Mouse (Mus musculus) stomach, postnatal 0 days (tissue): ENCODE results near the gene Azi2. TPM values are rescaled to one million over a fixed set of nuclear protein-coding genes. Genes with fewer than 3 reads are reported as not detected.

Experiments
- ATAC-seq: fragments of 200-750 bp; cut with Nextera tagmentation; 2 replicates; pipeline ENCODE4 v1.8.0; 2017; ENCODE audit not compliant: low FRiP score, low TSS enrichment
- DNase-seq: peaks from one replicate; pipeline ENCODE4 v3.0.0-alpha.2; 2016; ENCODE audit warnings: low spot score
- H3K27ac ChIP-seq: fragments of 300-500 bp; sonication (generic); replicated peaks from 2 replicates; pipeline ENCODE4 v1.5.1; 2014; ENCODE audit warnings: mild to moderate bottlenecking, control low read depth
- H3K27me3 ChIP-seq: fragments of 300-500 bp; sonication (generic); 2 replicates; pipeline ENCODE4 v1.6.1; 2014; ENCODE audit warnings: low read length; ENCODE audit not compliant: control insufficient read depth, insufficient read depth
- H3K36me3 ChIP-seq: fragments of 300-500 bp; sonication (generic); 2 replicates; pipeline ENCODE4 v1.6.1; 2014; ENCODE audit warnings: low read length, mixed read lengths; ENCODE audit not compliant: control insufficient read depth, insufficient read depth
- H3K4me1 ChIP-seq: fragments of 300-500 bp; sonication (generic); replicated peaks from 2 replicates; pipeline ENCODE4 v1.6.1; 2014; ENCODE audit warnings: antibody characterized with exemption; ENCODE audit not compliant: control insufficient read depth, insufficient read depth
- H3K4me2 ChIP-seq: fragments of 300-500 bp; sonication (generic); replicated peaks from 2 replicates; pipeline ENCODE4 v1.6.1; 2014; ENCODE audit warnings: low read depth, mild to moderate bottlenecking, control low read depth, moderate library complexity
- H3K4me3 ChIP-seq: fragments of 300-500 bp; sonication (generic); 2 replicates; pipeline ENCODE4 v1.5.1; 2014; ENCODE audit warnings: low read depth, low read length, control low read depth
- H3K9ac ChIP-seq: fragments of 300-500 bp; sonication (generic); 2 replicates; pipeline ENCODE4 v1.6.1; 2014; ENCODE audit warnings: mild to moderate bottlenecking, low read length, control low read depth, mixed read lengths
- H3K9me3 ChIP-seq: fragments of 300-500 bp; sonication (generic); 2 replicates; pipeline ENCODE4 v1.6.1; 2016; ENCODE audit warnings: low read length; ENCODE audit not compliant: control insufficient read depth
- CTCF ChIP-seq: IDR thresholded peaks from 2 replicates; pipeline ENCODE4 v1.5.1; 2016; ENCODE audit warnings: antibody characterized with exemption, low read depth, mild to moderate bottlenecking, moderate library complexity
- EP300 ChIP-seq: optimal IDR thresholded peaks from 2 replicates; pipeline ENCODE3; 2016; ENCODE audit warnings: antibody characterized with exemption
- WGBS: fragments of 180-500 bp; shearing (Covaris S2); extraction: QIAGEN DNeasy Blood & Tissue Kit; methylation state at CpG from one replicate; pipeline ENCODE4 v1.1.7; 2014; 5-methylcytosine and 5-hydroxymethylcytosine counted together
- polyA plus RNA-seq: library from polyadenylated mRNA; unstranded; fragments of >200 nt; fragmentation: Nextera tagmentation; extraction: Ambion mirVana; gene quantifications from 2 replicates; pipeline ENCODE4 v1.2.1, GENCODE M21; 2015

The Azi2 gene
- polyA plus RNA-seq, 1 experiment from 2014 or later, result 48.3 TPM

DNA sequence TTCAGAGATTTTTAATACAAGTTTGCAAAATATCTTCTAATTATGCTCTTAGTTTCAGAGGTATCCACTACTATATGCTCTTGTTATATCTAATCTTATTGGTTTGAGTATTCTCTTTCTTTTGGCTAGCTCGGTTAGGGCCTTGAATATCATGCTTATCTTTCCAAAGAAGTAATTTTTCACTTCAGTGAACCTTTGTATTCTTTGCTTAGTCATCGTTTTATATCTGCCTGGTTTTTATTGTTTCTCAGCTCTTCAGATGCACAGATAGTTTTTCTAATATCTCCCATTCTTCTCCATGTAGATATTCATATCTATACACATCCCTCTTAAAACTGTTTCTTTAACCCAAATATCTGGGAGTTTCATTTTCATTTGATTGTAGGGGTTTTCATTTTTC, 15.3 kb upstream of the Azi2 start:
- H3K4me2 ChIP-seq, result no peak overlapping the region
- H3K4me1 ChIP-seq, result no peaks in the 10 kb centered on the region
- TF ChIP-seq EP300 (no peak), CTCF (no peak)
- DNase-seq, result no peak
- no peaks in the 10 kb centered on the region for H3K9me3 ChIP-seq
- H3K27me3 ChIP-seq, result no peaks in the 10 kb centered on the region
- no peaks in the 10 kb centered on the region for H3K36me3 ChIP-seq
- no peak overlapping the region for H3K27ac ChIP-seq
- H3K9ac ChIP-seq, result no peak overlapping the region
- ATAC-seq, result no peak
- H3K4me3 ChIP-seq, result no peak overlapping the region
- 70% methylated on average over 2 of the region's 2 CpGs for WGBS

- Histone ChIP-seq H3K9me3 (no peaks in the 10 kb centered on the region), H3K4me2 (no peak overlapping the region), H3K27me3 (no peaks in the 10 kb centered on the region), H3K27ac (no peak overlapping the region), H3K36me3 (no peaks in the 10 kb centered on the region), H3K9ac (no peak overlapping the region), H3K4me1 (no peaks in the 10 kb centered on the region), H3K4me3 (no peak overlapping the region)
- ATAC-seq (no peak), DNase-seq (no peak)
- 41% methylated on average over 4 of the region's 4 CpGs for WGBS
- peak; percentile 29 for TF ChIP-seq CTCF
- TF ChIP-seq EP300, result no peak
Observed at GRCm38 (mm10) chr9:118029490-118029889, 10.8 kb upstream of the Azi2 start.

- no peaks in the 10 kb centered on the region for H3K36me3 ChIP-seq
- DNase-seq (no peak), ATAC-seq (no peak)
- H3K4me3 ChIP-seq, result no peak overlapping the region
- no peaks in the 10 kb centered on the region for H3K4me1 ChIP-seq
- H3K4me2 ChIP-seq, result no peak overlapping the region
- WGBS, result 58% methylated on average over 1 of the region's 1 CpGs
- no peak for TF ChIP-seq CTCF
- no peak for TF ChIP-seq EP300
- no peak overlapping the region for H3K27ac ChIP-seq
- H3K9ac ChIP-seq, result no peak overlapping the region
- no peaks in the 10 kb centered on the region for H3K27me3 ChIP-seq
- no peaks in the 10 kb centered on the region for H3K9me3 ChIP-seq
Observed at GRCm38 (mm10) chr9:118030252-118030651, 10.0 kb upstream of the Azi2 start.

DNA sequence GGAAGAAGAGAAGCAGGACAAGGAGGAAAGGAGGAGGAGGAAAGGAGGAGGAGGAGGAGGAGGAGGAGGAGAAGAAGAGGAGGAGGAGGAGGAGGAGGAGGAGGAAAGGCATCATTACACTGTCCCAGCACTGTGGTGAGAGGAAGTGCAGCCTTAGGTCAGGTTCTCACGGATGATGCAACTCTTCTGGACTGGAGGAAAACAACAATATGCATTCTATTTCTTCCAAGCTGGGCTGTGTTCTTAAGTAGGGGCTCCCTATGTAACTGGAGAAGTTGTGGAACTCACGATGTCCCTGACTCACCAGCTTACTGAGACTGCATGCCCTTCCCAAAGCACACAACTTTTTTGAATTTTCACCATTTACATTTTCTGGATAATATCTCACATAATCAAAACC, 8.6 kb upstream of the Azi2 start:
- DNase-seq, result no peak
- Histone ChIP-seq H3K27ac (no peak overlapping the region), H3K36me3 (no peaks in the 10 kb centered on the region), H3K9me3 (no peaks in the 10 kb centered on the region), H3K4me2 (no peak overlapping the region), H3K4me3 (no peak overlapping the region), H3K9ac (no peak overlapping the region), H3K4me1 (no peaks in the 10 kb centered on the region), H3K27me3 (no peaks in the 10 kb centered on the region)
- WGBS, result 46% methylated on average over 2 of the region's 2 CpGs
- no peak for TF ChIP-seq EP300
- ATAC-seq, result no peak

DNA sequence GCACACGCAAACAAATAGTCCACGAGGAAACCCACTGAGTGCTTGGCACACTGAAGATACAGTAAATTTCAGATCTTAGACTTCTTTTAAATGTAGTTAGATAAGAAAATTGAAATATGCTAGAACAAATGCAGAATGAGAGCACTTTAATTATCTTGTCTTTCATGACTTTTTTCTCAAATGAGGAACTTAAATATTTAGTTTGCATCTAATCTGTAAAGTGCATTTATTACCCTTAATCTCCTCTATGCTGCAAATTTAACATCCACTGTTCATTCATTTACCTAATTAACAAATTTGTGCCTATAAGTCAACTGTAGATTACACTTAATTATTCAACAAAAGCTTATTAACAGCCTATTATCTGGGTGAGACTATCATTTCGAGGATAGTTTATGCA, 5.3 kb upstream of the Azi2 start:
- no peak for TF ChIP-seq EP300
- TF ChIP-seq CTCF, result no peak
- DNase-seq (no peak), ATAC-seq (no peak)
- no peak overlapping the region for H3K27ac ChIP-seq
- H3K9ac ChIP-seq, result no peak overlapping the region
- no peaks in the 10 kb centered on the region for H3K36me3 ChIP-seq
- no peak overlapping the region for H3K4me2 ChIP-seq
- no peaks in the 10 kb centered on the region for H3K9me3 ChIP-seq
- no peaks in the 10 kb centered on the region for H3K4me1 ChIP-seq
- H3K4me3 ChIP-seq, result no peak overlapping the region
- 69% methylated on average over 3 of the region's 3 CpGs for WGBS
- no peaks in the 10 kb centered on the region for H3K27me3 ChIP-seq

GRCm38 (mm10) chr9:118041022-118041400, 712 bp downstream of the Azi2 start:
- TF ChIP-seq CTCF (no peak), EP300 (no peak)
- DNase-seq, result no peak
- Histone ChIP-seq H3K36me3 (no peaks in the 10 kb centered on the region), H3K27me3 (no peaks in the 10 kb centered on the region), H3K9ac (peak overlapping the region; percentile 90), H3K4me3 (peak overlapping the region; percentile 95), H3K4me2 (peak overlapping the region; percentile 71), H3K4me1 (no peaks in the 10 kb centered on the region), H3K9me3 (no peaks in the 10 kb centered on the region), H3K27ac (peak overlapping the region; percentile 98)
- no peak for ATAC-seq
- under 1% methylated on average over 21 of the region's 21 CpGs for WGBS
